8 mouse cellular contexts compared by ENCODE assay signal in the genomic region with DNA sequence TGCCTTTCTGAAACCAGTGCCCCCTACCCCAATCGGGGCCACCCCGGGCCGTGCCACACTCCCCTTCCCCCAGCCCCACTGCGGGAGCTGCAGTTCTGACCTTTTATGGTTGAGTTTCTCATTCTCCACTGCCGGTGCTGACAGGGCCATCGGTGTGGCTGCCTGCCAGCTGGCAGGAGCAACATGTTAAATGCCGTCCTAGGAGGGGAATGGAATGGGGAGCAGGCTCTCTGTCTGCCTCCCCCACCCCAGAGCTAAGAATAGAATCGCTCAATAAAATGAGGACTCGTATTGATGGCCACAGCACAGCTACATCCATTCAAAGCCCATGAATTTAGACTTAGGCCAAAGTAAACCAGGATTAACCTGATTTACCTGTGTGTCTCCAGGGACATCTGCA.
A peak's percentile ranks its signal among the peaks of the same experiment; 100 is the strongest.
DNase-seq lines count a peak whose midpoint lies in the region; ATAC-seq lines count a peak whose summit lies in the region.

No protein-coding gene starts in this region.

- no peaks in the 10 kb centered on the region for H3K27me3 ChIP-seq in forebrain, embryonic 14.5 days (replicated peaks; ENCODE audit: control insufficient read depth, insufficient read depth, low read length)
- peaks cover 11% of the 10 kb centered on the region; the same call in 1 of the 2 replicates for H3K27me3 ChIP-seq in forebrain, embryonic 12.5 days
- no peaks in the 10 kb centered on the region for H3K27me3 ChIP-seq in embryonic facial prominence, embryonic 13.5 days
- H3K27me3 ChIP-seq in neural tube, embryonic 15.5 days (replicated peaks), result no peaks in the 10 kb centered on the region

- peak; percentile 75 for DNase-seq in forebrain, embryonic 14.5 days (ENCODE audit: low spot score)
- DNase-seq in heart, postnatal 10 days, result peak; percentile 92
- DNase-seq in large intestine, adult 2 months (ENCODE audit: low read depth, low spot score), result peak; percentile 31
- no peak for DNase-seq in thymus, postnatal 36 days

- no peaks in the 10 kb centered on the region for H3K36me3 ChIP-seq in forebrain, embryonic 14.5 days (ENCODE audit: control insufficient read depth, insufficient read depth, low read length)
- no peaks in the 10 kb centered on the region for H3K36me3 ChIP-seq in forebrain, embryonic 12.5 days (replicated peaks)
- peaks cover 14% of the 10 kb centered on the region for H3K36me3 ChIP-seq in embryonic facial prominence, embryonic 13.5 days
- 0 out of 2 replicates have a peak, but pooled peaks cover 3% of the 10 kb centered on the region for H3K36me3 ChIP-seq in neural tube, embryonic 15.5 days

- no peak overlapping the region for H3K4me3 ChIP-seq in forebrain, embryonic 14.5 days (ENCODE audit: low read depth, low read length)
- no peak overlapping the region for H3K4me3 ChIP-seq in forebrain, embryonic 12.5 days (replicated peaks)
- no peak overlapping the region for H3K4me3 ChIP-seq in embryonic facial prominence, embryonic 13.5 days
- no peak overlapping the region for H3K4me3 ChIP-seq in neural tube, embryonic 15.5 days (replicated peaks)

- 17% methylated on average over 9 of the region's 9 CpGs for WGBS in forebrain, embryonic 14.5 days
- WGBS in forebrain, embryonic 12.5 days, result 43% methylated on average over 9 of the region's 9 CpGs
- 19% methylated on average over 9 of the region's 9 CpGs for WGBS in embryonic facial prominence, embryonic 13.5 days
- 2% methylated on average over 9 of the region's 9 CpGs for WGBS in large intestine, adult 2 months
- WGBS in neural tube, embryonic 15.5 days, result 16% methylated on average over 9 of the region's 9 CpGs

- H3K4me2 ChIP-seq in forebrain, embryonic 14.5 days (ENCODE audit: low read length), result no peak overlapping the region
- H3K4me2 ChIP-seq in forebrain, embryonic 12.5 days, result no peak overlapping the region
- H3K4me2 ChIP-seq in embryonic facial prominence, embryonic 13.5 days, result peak overlapping the region; percentile 14; the same call in 1 of the 2 replicates
- H3K4me2 ChIP-seq in neural tube, embryonic 15.5 days, result no peak overlapping the region

- H3K27ac ChIP-seq in forebrain, embryonic 14.5 days (ENCODE audit: low read depth, low read length), result no peak overlapping the region
- H3K27ac ChIP-seq in forebrain, embryonic 12.5 days, result no peak overlapping the region
- H3K27ac ChIP-seq in embryonic facial prominence, embryonic 13.5 days, result peak overlapping the region; percentile 80
- H3K27ac ChIP-seq in neural tube, embryonic 15.5 days (replicated peaks), result peak overlapping the region; percentile 28; the same call in 1 of the 2 replicates

- intact Hi-C loops in heart, postnatal 10 days (cut with DNase I), result loop anchor here (2.0 kb wide), 1 partner anchor 34 kb away; no protein-coding TSS in a partner anchor

- H3K4me1 ChIP-seq in forebrain, embryonic 14.5 days (ENCODE audit: control insufficient read depth, insufficient read depth, low read length), result peaks cover 12% of the 10 kb centered on the region
- peaks cover 8% of the 10 kb centered on the region for H3K4me1 ChIP-seq in forebrain, embryonic 12.5 days
- H3K4me1 ChIP-seq in embryonic facial prominence, embryonic 13.5 days, result peaks cover 49% of the 10 kb centered on the region
- H3K4me1 ChIP-seq in neural tube, embryonic 15.5 days, result peaks cover 14% of the 10 kb centered on the region

- no peaks in the 10 kb centered on the region; the same call in 1 of the 2 replicates for H3K9me3 ChIP-seq in forebrain, embryonic 14.5 days (replicated peaks; ENCODE audit: control insufficient read depth, low read length)
- H3K9me3 ChIP-seq in forebrain, embryonic 12.5 days, result 0 out of 2 replicates have a peak, but pooled peaks cover 5% of the 10 kb centered on the region
- H3K9me3 ChIP-seq in embryonic facial prominence, embryonic 13.5 days, result no peaks in the 10 kb centered on the region
- no peaks in the 10 kb centered on the region for H3K9me3 ChIP-seq in neural tube, embryonic 15.5 days (replicated peaks)

- H3K9ac ChIP-seq in forebrain, embryonic 14.5 days (ENCODE audit: low read length), result no peak overlapping the region
- H3K9ac ChIP-seq in forebrain, embryonic 12.5 days, result no peak overlapping the region
- no peak overlapping the region for H3K9ac ChIP-seq in embryonic facial prominence, embryonic 13.5 days
- H3K9ac ChIP-seq in neural tube, embryonic 15.5 days (replicated peaks), result no peak overlapping the region

- peak; percentile 60; the same call in 1 of the 2 replicates for ATAC-seq in forebrain, embryonic 14.5 days
- ATAC-seq in forebrain, embryonic 12.5 days (ENCODE audit: low FRiP score), result no peak
- 0 out of 2 replicates have a peak, but pooled peaks have one; percentile 50 for ATAC-seq in embryonic facial prominence, embryonic 13.5 days (ENCODE audit: insufficient number of reproducible peaks, insufficient read depth, low FRiP score, low TSS enrichment, low read depth)
- no peak for ATAC-seq in neural tube, embryonic 15.5 days (ENCODE audit: low FRiP score)
- ATAC-seq in erythroblast, adult 5-6 weeks (replicated peaks; ENCODE audit: low FRiP score, poor library complexity, severe bottlenecking), result no peak

Comparison
In these comparisons a context has a peak if more than half of its experiments do, and no peak if none do; other contexts are left out.
1. ATAC-seq: peak in forebrain, embryonic 14.5 days (single experiment) and embryonic facial prominence, embryonic 13.5 days (single experiment); none in forebrain, embryonic 12.5 days (single experiment), neural tube, embryonic 15.5 days (single experiment) and erythroblast, adult 5-6 weeks (single experiment).
2. DNase-seq: peak in forebrain, embryonic 14.5 days (single experiment), heart, postnatal 10 days (2 of 2) and large intestine, adult 2 months (single experiment); none in thymus, postnatal 36 days (0 of 2).
3. H3K27ac ChIP-seq: peak in embryonic facial prominence, embryonic 13.5 days (single experiment) and neural tube, embryonic 15.5 days (single experiment); none in forebrain, embryonic 14.5 days (single experiment) and forebrain, embryonic 12.5 days (single experiment).